Mouse (Mus musculus): ENCODE measurements around the gene Olfr213. TPM values are rescaled to one million over a fixed set of nuclear protein-coding genes. Genes with fewer than 3 reads are reported as not detected.
A peak's percentile ranks its signal among the peaks of the same experiment; 100 is the strongest.
"Not testable (repeated sequence)": the region's sequence is repeated elsewhere in the genome, so short reads cannot be mapped to it uniquely, and the experiment has no call there.

Gene Olfr213
- total RNA-seq (2014; fragmentation: Nextera tagmentation) (not detected in 2 replicates), total RNA-seq (2017) (not detected in 2 replicates)

DNA sequence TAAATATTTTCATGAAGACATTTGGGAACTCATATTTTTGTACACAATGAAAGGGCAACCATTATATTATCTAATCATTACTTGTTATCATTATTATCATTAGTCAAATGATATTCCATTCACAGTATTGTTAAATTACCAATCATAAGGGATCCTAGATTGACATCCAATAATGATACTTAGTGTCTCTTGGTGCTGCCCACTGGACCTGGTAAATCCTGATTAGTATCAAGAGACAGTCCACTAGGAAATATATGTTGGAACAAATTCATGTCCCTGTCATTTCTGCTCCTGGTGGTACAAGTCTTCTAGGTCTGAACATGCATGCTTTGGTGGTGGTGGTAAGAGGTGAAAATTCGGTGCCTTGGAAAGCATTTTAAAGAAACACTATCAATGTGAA is at the start of gene Olfr213:
TSS of gene Olfr213 (plus strand) at position 301 of the 400 bp plus-strand sequence.
- ATAC-seq (replicated peaks; ENCODE audit: low FRiP score, low TSS enrichment, poor library complexity, severe bottlenecking) = no peak

DNA sequence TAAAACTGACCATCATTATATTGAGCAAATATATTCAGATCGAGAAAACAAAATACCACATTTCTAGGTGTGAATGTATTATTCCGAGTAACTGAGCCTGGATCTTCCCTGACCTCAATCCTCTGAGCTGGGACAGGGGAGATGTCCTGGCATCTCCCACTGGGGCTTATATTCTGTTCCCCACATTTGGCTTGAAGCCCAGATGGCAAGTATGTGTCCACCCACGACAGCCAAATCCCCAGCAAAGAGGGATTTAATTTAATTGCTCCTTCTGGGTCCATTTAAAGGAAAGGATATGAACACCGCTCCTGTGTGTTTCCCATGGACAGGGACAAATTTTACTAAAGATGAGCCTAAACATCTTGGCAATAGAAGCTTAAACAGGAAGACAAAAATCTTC is 49.5 kb upstream of the Olfr213 start, which contains the start of gene Olfr211:
TSS of gene Olfr211 (plus strand) at position 301 of the 400 bp plus-strand sequence.
- no peak for ATAC-seq (replicated peaks; ENCODE audit: low FRiP score, low TSS enrichment, poor library complexity, severe bottlenecking)

DNA sequence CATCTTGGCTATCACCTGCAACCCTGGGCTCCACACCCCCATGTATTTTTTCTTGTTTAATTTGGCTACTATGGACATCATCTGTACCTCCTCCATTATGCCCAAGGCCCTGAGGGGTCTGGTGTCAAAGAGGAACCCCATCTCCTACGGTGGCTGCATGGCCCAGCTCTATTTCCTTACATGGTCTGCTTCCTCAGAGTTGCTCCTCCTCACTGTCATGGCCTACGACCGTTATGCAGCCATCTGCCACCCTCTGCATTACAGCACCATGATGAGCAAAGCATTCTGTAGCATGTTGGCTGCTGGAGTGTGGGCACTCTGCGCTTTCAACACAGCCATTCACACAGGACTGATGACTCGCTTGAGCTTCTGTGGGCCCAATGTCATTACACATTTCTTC is 44.5 kb upstream of the Olfr213 start:
- no peak for ATAC-seq (replicated peaks; ENCODE audit: low FRiP score, low TSS enrichment, poor library complexity, severe bottlenecking)

- ATAC-seq (replicated peaks; ENCODE audit: low FRiP score, low TSS enrichment, poor library complexity, severe bottlenecking) = no peak
Measured at GRCm38 (mm10) chr6:116495960-116496359, 42.3 kb upstream of the Olfr213 start.

GRCm38 (mm10) chr6:116506302-116507003 is 31.8 kb upstream of the Olfr213 start, which contains the start of gene Olfr212:
TSS of gene Olfr212 (plus strand) at chr6:116506516.
- ATAC-seq (replicated peaks; ENCODE audit: low FRiP score, low TSS enrichment, poor library complexity, severe bottlenecking) = peak; percentile 70

DNA sequence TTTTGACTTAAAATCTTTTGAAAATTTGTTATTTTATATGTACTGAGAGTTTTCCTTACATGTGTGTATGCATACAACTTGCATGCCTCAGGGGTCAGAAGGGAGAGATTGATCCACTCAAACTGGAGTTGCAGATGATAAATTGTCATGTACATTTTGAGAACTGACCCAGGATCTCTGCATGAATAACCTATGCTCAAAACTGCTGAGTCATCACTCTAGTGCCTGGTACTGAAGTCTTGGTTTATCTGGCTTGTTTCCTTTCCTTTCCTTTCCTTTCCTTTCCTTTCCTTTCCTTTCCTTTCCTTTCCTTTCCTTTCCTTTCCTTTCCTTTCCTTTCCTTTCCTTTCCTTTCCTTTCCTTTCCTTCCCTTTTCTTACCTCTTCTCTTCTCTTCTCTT is 23.4 kb upstream of the Olfr213 start:
- no peak for ATAC-seq (replicated peaks; ENCODE audit: low FRiP score, low TSS enrichment, poor library complexity, severe bottlenecking)

DNA sequence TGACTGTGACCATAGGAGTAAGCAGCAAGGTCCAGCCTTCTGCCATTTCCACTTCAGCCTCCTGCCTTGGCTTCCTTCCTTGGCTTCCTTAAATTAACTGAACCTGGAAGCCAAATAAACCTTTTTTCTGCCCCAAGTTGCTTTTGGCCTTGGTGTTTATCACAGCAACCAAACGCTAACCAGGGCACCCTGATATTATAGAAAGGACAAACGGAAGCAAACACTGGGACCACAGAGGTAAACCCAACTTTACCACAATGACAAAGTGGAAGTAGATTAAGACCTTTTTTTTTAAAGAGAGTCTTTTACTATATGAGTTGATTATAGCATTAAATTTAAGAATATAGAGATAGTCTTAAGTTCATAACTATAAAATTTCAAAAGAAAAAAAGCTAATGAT is 4.2 kb downstream of the Olfr213 start:
- no peak; the same call in 1 of the 2 replicates for ATAC-seq (replicated peaks; ENCODE audit: low FRiP score, low TSS enrichment, poor library complexity, severe bottlenecking)

GRCm38 (mm10) chr6:116550841-116551240 is 12.6 kb downstream of the Olfr213 start, which contains the start of gene Gm5580:
TSS of gene Gm5580 (plus strand) at chr6:116551141.
- not testable (repeated sequence) for ATAC-seq (replicated peaks; ENCODE audit: low FRiP score, low TSS enrichment, poor library complexity, severe bottlenecking)

DNA sequence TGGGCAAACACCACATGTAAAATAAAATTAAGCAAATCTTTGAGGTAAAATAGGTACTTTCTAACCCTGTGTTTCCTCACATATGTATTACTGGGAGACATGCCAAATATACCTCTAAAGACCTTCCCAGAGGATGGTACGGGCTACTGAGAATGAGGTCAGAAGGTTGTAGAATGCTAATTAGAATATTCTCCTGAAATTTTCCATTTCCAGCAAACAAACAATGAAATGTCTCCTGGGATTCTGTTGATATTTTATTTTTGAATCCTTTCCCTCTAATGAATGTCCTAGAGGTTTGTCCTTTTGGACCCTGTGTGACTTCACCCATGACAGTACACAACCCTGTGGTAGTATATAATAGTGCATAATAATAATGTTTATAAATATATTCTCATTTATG is 15.7 kb downstream of the Olfr213 start, which contains the start of gene Olfr214:
TSS of gene Olfr214 (plus strand) at position 301 of the 400 bp plus-strand sequence.
- no peak for ATAC-seq (replicated peaks; ENCODE audit: low FRiP score, low TSS enrichment, poor library complexity, severe bottlenecking)

DNA sequence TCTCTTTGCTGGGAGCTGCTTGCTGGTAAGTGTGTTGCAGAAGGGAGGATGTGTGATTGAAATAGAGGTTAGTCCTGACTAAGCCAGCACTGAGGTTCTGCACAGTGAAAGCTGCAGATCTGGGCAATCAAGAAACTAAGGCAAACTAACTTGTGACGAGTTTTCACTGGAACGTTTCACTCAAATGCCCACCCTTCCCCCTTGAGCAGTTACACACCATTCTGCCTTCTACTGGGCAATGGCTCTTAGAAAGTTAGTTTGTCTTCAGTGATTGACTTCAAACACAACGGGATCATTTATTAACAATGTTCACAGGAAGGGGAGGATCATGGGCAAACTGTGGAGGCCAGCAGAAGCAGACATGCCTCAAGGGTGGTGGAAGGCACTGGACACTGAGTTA is 16.7 kb downstream of the Olfr213 start:
- no peak for ATAC-seq (replicated peaks; ENCODE audit: low FRiP score, low TSS enrichment, poor library complexity, severe bottlenecking)

DNA sequence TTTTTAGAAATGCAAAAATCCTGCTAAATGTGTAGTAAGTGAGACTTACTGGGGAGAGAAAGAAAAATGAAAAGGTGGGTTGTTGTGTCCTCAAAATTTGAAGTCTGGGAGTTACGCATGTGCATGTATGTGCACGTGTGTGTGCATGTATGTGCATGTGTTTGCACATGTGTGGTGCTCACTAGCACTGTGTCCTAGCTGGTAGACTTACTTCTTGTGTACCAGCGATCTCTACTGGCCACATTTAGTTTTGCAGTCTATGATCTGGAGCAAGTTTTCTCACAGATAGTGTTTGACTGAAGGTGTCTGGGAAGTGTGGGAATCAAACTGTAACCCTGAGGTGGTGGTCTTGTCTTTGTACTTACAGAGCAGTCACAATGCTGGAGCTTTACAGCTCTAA is 31.6 kb downstream of the Olfr213 start:
- peak; percentile 88 for ATAC-seq (replicated peaks; ENCODE audit: low FRiP score, low TSS enrichment, poor library complexity, severe bottlenecking)

- no peak for ATAC-seq (replicated peaks; ENCODE audit: low FRiP score, low TSS enrichment, poor library complexity, severe bottlenecking)
Measured at GRCm38 (mm10) chr6:116584095-116584494, 45.8 kb downstream of the Olfr213 start, which contains the start of gene Olfr215. TSS of gene Olfr215 (minus strand) at chr6:116584195.

Other genes starting within 250 kb of the Olfr213 start
- 48.1 and 51.8 TPM in 2 replicates for gene March8, start 200.4 kb upstream of the Olfr213 start, total RNA-seq (2014; fragmentation: Nextera tagmentation)
- gene March8, start 200.4 kb upstream of the Olfr213 start, total RNA-seq (2017) = 47.0 and 51.0 TPM in 2 replicates
- 3.2 and 4.4 TPM in 2 replicates for gene Alox5, start 77.3 kb upstream of the Olfr213 start, total RNA-seq (2014; fragmentation: Nextera tagmentation)
- 4.2 and 5.7 TPM in 2 replicates for gene Alox5, start 77.3 kb upstream of the Olfr213 start, total RNA-seq (2017)
- gene Olfr211, start 49.4 kb upstream of the Olfr213 start, total RNA-seq (2014; fragmentation: Nextera tagmentation) = not detected in 2 replicates
- not detected in 2 replicates for gene Olfr211, start 49.4 kb upstream of the Olfr213 start, total RNA-seq (2017)
- gene Olfr212, start 31.9 kb upstream of the Olfr213 start, total RNA-seq (2014; fragmentation: Nextera tagmentation) = not detected in 2 replicates
- not detected in 2 replicates for gene Olfr212, start 31.9 kb upstream of the Olfr213 start, total RNA-seq (2017)
- not detected in 2 replicates for gene Gm5580, start 12.7 kb downstream of the Olfr213 start, total RNA-seq (2014; fragmentation: Nextera tagmentation)
- gene Gm5580, start 12.7 kb downstream of the Olfr213 start, total RNA-seq (2017) = 0.28 and 0.99 TPM in 2 replicates
- gene Olfr214, start 15.8 kb downstream of the Olfr213 start, total RNA-seq (2014; fragmentation: Nextera tagmentation) = not detected in 2 replicates
- gene Olfr214, start 15.8 kb downstream of the Olfr213 start, total RNA-seq (2017) = not detected in 2 replicates
- gene Olfr215, start 45.7 kb downstream of the Olfr213 start, total RNA-seq (2014; fragmentation: Nextera tagmentation) = not detected in 2 replicates
- not detected in 2 replicates for gene Olfr215, start 45.7 kb downstream of the Olfr213 start, total RNA-seq (2017)
- 32.6 and 36.2 TPM in 2 replicates for gene Zfp422, start 90.5 kb downstream of the Olfr213 start, total RNA-seq (2014; fragmentation: Nextera tagmentation)
- 21.2 and 40.2 TPM in 2 replicates for gene Zfp422, start 90.5 kb downstream of the Olfr213 start, total RNA-seq (2017)
- gene Depp1, start 112.2 kb downstream of the Olfr213 start, total RNA-seq (2014; fragmentation: Nextera tagmentation) = not detected in 2 replicates
- gene Depp1, start 112.2 kb downstream of the Olfr213 start, total RNA-seq (2017) = not detected in 2 replicates
- 2.0 and 2.4 TPM in 2 replicates for gene Rassf4, start 135.5 kb downstream of the Olfr213 start, total RNA-seq (2014; fragmentation: Nextera tagmentation)
- 3.3 and 5.4 TPM in 2 replicates for gene Rassf4, start 135.5 kb downstream of the Olfr213 start, total RNA-seq (2017)
- gene Tmem72, start 178.5 kb downstream of the Olfr213 start, total RNA-seq (2014; fragmentation: Nextera tagmentation) = 0.11 and 0.27 TPM in 2 replicates
- gene Tmem72, start 178.5 kb downstream of the Olfr213 start, total RNA-seq (2017) = under 0.01 and 0.09 TPM in 2 replicates

Data from megakaryocyte-erythroid progenitor cell, adult 5-6 weeks (primary cell).